Mouse (Mus musculus) midbrain, postnatal 0 days (tissue): ENCODE measurements around the gene Slc24a3. TPM values are rescaled to one million over a fixed set of nuclear protein-coding genes. Genes with fewer than 3 reads are reported as not detected.

Experiments used
- ATAC-seq: fragments of 200-750 bp; cut with Nextera tagmentation; 2 replicates; pipeline ENCODE4 v1.8.0; 2017; ENCODE audit warnings: moderate number of reproducible peaks, mild to moderate bottlenecking, moderate TSS enrichment, moderate library complexity; ENCODE audit not compliant: low FRiP score
- DNase-seq: peaks from one replicate; pipeline ENCODE4 v3.0.0-alpha.2; 2015; ENCODE audit warnings: low spot score
- H3K27ac ChIP-seq: fragments of 300-500 bp; sonication (generic); 2 replicates; pipeline ENCODE4 v1.5.1; 2014; ENCODE audit warnings: low read depth, mild to moderate bottlenecking, low read length, mixed read lengths
- H3K27me3 ChIP-seq: fragments of 300-500 bp; sonication (generic); 2 replicates; pipeline ENCODE4 v1.6.1; 2014; ENCODE audit warnings: low read length, control low read depth, mixed read lengths; ENCODE audit not compliant: insufficient read depth
- H3K36me3 ChIP-seq: fragments of 300-500 bp; sonication (generic); 2 replicates; pipeline ENCODE4 v1.6.1; 2014; ENCODE audit warnings: low read length, control low read depth, mixed read lengths; ENCODE audit not compliant: insufficient read depth
- H3K4me1 ChIP-seq: fragments of 300-500 bp; sonication (generic); 2 replicates; pipeline ENCODE4 v1.6.1; 2014; ENCODE audit warnings: mild to moderate bottlenecking, control low read depth, antibody characterized with exemption, low read length, mixed read lengths; ENCODE audit not compliant: insufficient read depth
- H3K4me2 ChIP-seq: fragments of 300-500 bp; sonication (generic); 2 replicates; pipeline ENCODE4 v1.6.1; 2014; ENCODE audit warnings: low read depth, mild to moderate bottlenecking, low read length, mixed read lengths; ENCODE audit not compliant: poor library complexity, severe bottlenecking
- H3K4me3 ChIP-seq: fragments of 300-500 bp; sonication (generic); 2 replicates; pipeline ENCODE4 v1.5.1; 2014; ENCODE audit warnings: low read depth, mild to moderate bottlenecking, low read length, moderate library complexity
- H3K9ac ChIP-seq: fragments of 300-500 bp; sonication (generic); replicated peaks from 2 replicates; pipeline ENCODE4 v1.6.1; 2014; ENCODE audit warnings: mild to moderate bottlenecking, low read length, moderate library complexity, mixed read lengths; ENCODE audit not compliant: poor library complexity, severe bottlenecking
- H3K9me3 ChIP-seq: fragments of 300-500 bp; sonication (generic); 2 replicates; pipeline ENCODE4 v1.6.1; 2016; ENCODE audit warnings: low read length, control low read depth
- CTCF ChIP-seq: IDR thresholded peaks from 2 replicates; pipeline ENCODE4 v1.5.1; 2016; ENCODE audit warnings: antibody characterized with exemption, mild to moderate bottlenecking
- WGBS: fragments of 180-500 bp; shearing (Covaris S2); extraction: QIAGEN DNeasy Blood & Tissue Kit; methylation state at CpG from one replicate; pipeline ENCODE4 v1.1.7; 2014; 5-methylcytosine and 5-hydroxymethylcytosine counted together
- polyA plus RNA-seq: library from polyadenylated mRNA; unstranded; fragments of >200 nt; fragmentation: Nextera tagmentation; extraction: Ambion mirVana; gene quantifications from 2 replicates; pipeline ENCODE4 v1.2.1, GENCODE M21; 2015
- total RNA-seq: library from RNA; depleted of rRNA; stranded (reverse); fragments of >200 nt; gene quantifications from 2 replicates; pipeline ENCODE4 v1.2.3, GENCODE M21; 2014

The Slc24a3 gene
- total and polyA plus RNA-seq, 2 experiments from 2014 or later, result 34.5 to 65.7 TPM

DNA sequence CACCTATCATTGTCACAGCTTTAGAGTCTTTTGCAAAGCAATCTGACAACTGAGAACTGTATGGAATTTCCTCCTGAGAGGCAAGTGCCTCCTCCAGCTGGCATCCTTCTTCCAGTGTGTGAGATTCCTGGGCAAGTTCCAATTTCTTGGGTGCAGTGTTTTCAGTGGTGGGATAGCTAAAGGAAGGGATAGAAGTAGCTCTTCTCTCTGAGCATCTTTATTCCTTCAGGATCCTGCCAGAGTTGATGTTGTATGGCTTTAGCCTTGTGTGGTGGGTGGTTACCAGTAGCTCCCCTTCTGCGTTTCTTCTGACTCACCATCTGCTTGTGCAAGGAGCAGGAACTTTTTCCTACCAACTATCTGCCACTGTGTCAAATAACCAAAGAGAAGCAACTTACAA is 516.6 kb downstream of the Slc24a3 start:
- H3K4me3 ChIP-seq, result no peak overlapping the region
- DNase-seq, result no peak
- H3K4me1 ChIP-seq, result no peaks in the 10 kb centered on the region
- no peak overlapping the region for H3K9ac ChIP-seq
- no peaks in the 10 kb centered on the region for H3K36me3 ChIP-seq
- WGBS, result 89% methylated on average over 1 of the region's 1 CpGs
- no peaks in the 10 kb centered on the region for H3K27me3 ChIP-seq
- TF ChIP-seq CTCF, result no peak
- no peaks in the 10 kb centered on the region for H3K9me3 ChIP-seq
- no peak for ATAC-seq
- H3K27ac ChIP-seq, result no peak overlapping the region
- no peak overlapping the region for H3K4me2 ChIP-seq

DNA sequence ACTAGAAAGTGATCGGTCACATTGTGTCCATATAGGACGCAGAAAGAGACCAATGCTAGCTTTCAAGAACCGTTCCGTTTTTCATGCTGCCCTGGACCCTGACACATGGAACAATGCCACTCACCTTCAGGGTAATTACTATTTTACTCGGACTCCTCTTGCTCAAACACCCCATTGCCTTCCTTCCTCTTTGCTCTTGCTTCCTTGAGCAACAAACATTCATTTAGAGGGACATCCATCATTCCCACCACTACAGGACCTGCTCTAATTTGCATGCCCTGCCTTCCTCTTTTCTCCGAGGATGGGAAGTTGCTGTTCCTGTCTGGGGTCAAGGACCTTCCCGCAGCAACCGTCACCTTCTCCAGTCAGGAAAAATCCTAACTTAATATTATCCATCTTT is 517.3 kb downstream of the Slc24a3 start:
- TF ChIP-seq CTCF, result no peak
- no peak overlapping the region for H3K27ac ChIP-seq
- no peak overlapping the region for H3K4me2 ChIP-seq
- DNase-seq, result no peak
- no peaks in the 10 kb centered on the region for H3K36me3 ChIP-seq
- no peak overlapping the region for H3K4me3 ChIP-seq
- no peak for ATAC-seq
- no peaks in the 10 kb centered on the region for H3K4me1 ChIP-seq
- WGBS, result 86% methylated on average over 8 of the region's 8 CpGs
- no peaks in the 10 kb centered on the region for H3K27me3 ChIP-seq
- H3K9me3 ChIP-seq, result no peaks in the 10 kb centered on the region
- H3K9ac ChIP-seq, result no peak overlapping the region

DNA sequence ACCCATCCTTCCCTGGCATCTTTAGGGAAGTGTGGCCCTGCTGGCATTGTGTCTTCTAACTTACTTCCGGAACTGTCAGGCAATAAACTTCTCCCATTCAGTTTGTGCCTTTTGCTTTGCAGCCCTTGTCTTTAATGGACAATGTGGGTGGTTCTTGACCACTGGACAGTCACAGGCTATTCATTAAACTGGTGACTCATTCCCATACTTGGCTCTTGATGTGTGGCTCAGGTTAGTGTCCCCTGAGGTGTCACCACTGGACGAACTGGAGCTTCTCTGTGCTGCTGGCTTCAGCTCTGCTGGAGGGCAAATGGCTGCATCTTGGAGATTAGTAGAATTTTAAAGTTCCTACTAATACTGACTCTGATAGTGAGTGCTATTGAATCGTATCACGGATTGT is 518.5 kb downstream of the Slc24a3 start:
- Histone ChIP-seq H3K27me3 (no peaks in the 10 kb centered on the region), H3K4me1 (no peaks in the 10 kb centered on the region), H3K9ac (no peak overlapping the region), H3K4me2 (no peak overlapping the region), H3K36me3 (no peaks in the 10 kb centered on the region), H3K27ac (no peak overlapping the region), H3K4me3 (no peak overlapping the region), H3K9me3 (no peaks in the 10 kb centered on the region)
- no peak for DNase-seq
- TF ChIP-seq CTCF, result no peak
- no peak for ATAC-seq
- WGBS, result 86% methylated on average over 4 of the region's 4 CpGs

DNA sequence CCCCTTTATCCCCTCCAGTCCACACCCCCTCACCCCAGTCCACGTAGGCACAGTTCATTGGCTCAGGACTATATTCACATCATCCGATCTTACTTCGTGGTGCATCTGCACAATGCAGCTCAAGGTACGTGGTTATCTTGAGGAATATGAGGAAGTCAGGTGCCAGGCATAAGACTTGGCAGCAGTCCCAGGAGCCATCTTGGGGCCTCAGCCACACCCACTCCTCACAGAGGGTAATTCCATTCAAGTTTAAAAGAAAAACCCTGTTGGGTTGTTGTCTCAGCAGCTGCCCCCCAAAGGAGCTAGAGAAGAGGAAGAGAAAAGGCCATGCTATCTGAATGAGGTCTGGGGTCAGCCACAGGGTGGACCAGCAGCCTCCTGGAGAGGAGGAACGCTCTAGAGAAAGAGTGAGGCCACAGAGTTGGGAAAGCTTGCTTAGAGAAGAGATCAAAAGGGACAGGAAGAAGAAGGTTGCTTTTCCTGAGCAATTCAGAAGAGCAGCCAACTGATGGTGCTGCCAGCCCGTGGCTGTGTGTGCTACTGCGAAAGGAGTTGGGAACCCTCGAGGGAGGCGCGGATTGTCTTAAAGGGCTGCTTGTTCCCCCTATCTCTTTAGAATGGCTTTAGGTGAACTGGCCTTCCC is 523.9 kb downstream of the Slc24a3 start:
- Histone ChIP-seq H3K4me1 (no peaks in the 10 kb centered on the region), H3K9me3 (no peaks in the 10 kb centered on the region), H3K27me3 (no peaks in the 10 kb centered on the region), H3K9ac (no peak overlapping the region), H3K4me3 (no peak overlapping the region), H3K36me3 (no peaks in the 10 kb centered on the region), H3K4me2 (no peak overlapping the region), H3K27ac (no peak overlapping the region)
- TF ChIP-seq CTCF, result no peak
- DNase-seq, result no peak
- 82% methylated on average over 10 of the region's 10 CpGs for WGBS
- no peak for ATAC-seq
